Mouse (Mus musculus): ENCODE results near the gene Tgfa. TPM values are rescaled to one million over a fixed set of nuclear protein-coding genes. Genes with fewer than 3 reads are reported as not detected.

Gene Tgfa
- polyA plus RNA-seq (2014; fragmentation: Nextera tagmentation; extraction: Ambion mirVana): 7.5 and 12.0 TPM in 2 replicates

DNA sequence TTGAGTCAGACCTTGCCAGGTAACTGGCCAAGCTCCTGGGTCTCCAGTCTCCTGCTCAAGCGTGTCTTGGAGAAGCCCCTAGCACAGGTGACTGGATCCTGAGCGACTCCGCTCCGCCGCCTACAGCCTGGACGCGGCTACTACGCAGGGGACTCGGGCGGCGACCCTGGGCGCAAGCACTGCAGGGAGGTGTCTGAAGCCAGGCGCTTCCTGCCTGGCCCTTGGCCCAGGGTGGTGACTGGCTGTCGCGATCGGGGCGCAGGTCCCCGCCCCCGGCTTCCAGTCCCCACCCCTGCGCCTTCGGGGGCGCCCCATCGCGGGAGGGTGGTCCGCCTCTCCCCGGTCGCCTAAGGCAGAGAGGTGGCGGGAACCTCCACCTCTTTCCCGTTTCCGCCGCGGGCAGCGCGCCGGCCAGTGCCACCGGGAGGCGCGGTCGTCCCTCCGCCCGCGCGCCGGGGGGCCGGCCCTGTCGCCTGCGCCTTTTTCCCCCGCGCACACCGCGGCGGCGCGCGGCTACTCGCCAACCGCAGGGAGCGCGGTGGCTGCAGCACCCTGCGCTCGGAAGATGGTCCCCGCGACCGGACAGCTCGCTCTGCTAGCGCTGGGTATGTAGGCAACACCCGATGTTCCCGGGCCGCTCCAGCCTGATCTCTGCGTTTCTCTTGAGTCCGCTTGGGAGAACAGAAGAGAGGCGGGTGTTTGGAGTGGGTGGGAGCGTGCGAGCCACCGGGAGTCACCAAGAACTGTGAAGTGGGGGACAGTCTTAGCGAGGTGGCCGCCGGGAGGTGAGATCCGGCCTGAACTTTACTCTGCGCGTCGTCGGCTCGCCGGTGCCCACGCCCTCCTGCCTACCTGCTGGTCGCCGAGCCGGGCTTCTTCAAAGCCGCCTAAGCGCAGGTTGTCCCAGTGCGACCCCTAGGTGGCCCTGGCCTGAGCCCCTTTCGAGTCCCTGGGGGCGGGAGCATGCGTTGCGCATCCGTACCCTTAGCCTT lies at the start of gene Tgfa:
Gene Tgfa, plus strand, starts transcription at position 283 of the 992 bp plus-strand sequence.
- H3K27ac ChIP-seq (ENCODE audit: low read depth, low read length): no peak within 1 kb of the TSS
- DNase-seq (ENCODE audit: low spot score): peak; percentile 65
- under 1% methylated on average over 89 of the region's 97 CpGs for WGBS
- peak within 1 kb of the TSS; percentile 98 for H3K4me2 ChIP-seq (ENCODE audit: low read length)
- H3K4me1 ChIP-seq (ENCODE audit: control insufficient read depth, insufficient read depth, low read length): peaks cover 5% of the 10 kb centered on the region; the same call in 1 of the 2 replicates
- H3K9ac ChIP-seq (ENCODE audit: low read length): peak within 1 kb of the TSS; percentile 73
- H3K4me3 ChIP-seq (ENCODE audit: low read depth, low read length): peak within 1 kb of the TSS; percentile 61
- H3K9me3 ChIP-seq (replicated peaks; ENCODE audit: control insufficient read depth, low read length): no peaks in the 10 kb centered on the region
- ATAC-seq: peak; percentile 85
- peaks cover 11% of the 10 kb centered on the region for H3K27me3 ChIP-seq (replicated peaks; ENCODE audit: control insufficient read depth, insufficient read depth, low read length)
- no peaks in the 10 kb centered on the region for H3K36me3 ChIP-seq (ENCODE audit: control insufficient read depth, insufficient read depth, low read length)

DNA sequence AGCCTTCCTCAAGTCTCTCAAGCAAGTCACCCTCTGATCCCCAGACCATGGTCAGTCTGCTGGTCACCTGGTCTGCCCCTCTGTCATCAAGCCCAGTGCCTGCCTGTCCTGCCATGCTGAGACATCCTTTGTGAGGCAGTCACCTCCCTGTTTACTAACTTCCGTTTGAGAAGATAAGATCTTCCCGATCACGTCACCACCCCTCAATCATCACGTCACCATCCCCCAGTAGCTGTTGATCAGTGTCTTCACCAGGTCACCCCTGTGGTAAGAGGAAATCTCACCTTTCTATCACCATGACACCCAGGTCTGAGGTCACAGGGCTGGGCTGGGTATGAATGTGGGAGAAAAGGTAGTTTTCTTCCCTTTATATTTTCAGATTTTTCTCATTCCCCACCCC lies 46.5 kb upstream of the Tgfa start:
- no peaks in the 10 kb centered on the region for H3K9me3 ChIP-seq (replicated peaks; ENCODE audit: control insufficient read depth, low read length)
- WGBS: 81% methylated on average over 4 of the region's 4 CpGs
- H3K4me2 ChIP-seq (ENCODE audit: low read length): no peak overlapping the region
- no peak overlapping the region for H3K9ac ChIP-seq (ENCODE audit: low read length)
- H3K4me1 ChIP-seq (ENCODE audit: control insufficient read depth, insufficient read depth, low read length): no peaks in the 10 kb centered on the region
- no peak overlapping the region for H3K4me3 ChIP-seq (ENCODE audit: low read depth, low read length)
- no peak overlapping the region for H3K27ac ChIP-seq (ENCODE audit: low read depth, low read length)
- H3K36me3 ChIP-seq (ENCODE audit: control insufficient read depth, insufficient read depth, low read length): no peaks in the 10 kb centered on the region
- no peaks in the 10 kb centered on the region for H3K27me3 ChIP-seq (replicated peaks; ENCODE audit: control insufficient read depth, insufficient read depth, low read length)
- DNase-seq (ENCODE audit: low spot score) (no peak), ATAC-seq (no peak)

DNA sequence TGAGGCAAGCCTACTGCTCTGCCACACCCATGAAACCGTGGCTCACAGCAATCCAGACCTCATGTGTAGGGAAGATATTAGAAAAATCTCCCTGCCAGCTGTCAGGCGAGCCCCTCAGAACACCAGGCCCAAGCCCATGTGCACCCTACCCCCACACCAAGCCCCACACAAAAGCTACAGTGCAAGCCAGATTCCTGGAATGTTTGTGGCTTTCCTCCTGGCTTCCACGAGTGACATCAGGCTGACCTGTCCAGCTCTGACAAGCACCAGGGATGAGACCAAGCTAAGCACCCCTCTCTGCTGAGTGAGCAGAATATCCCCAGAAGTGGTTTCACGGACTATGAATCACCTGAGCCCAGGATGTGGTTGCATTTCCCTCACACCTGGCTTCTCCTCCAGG lies 46.0 kb upstream of the Tgfa start:
- no peak overlapping the region for H3K4me2 ChIP-seq (ENCODE audit: low read length)
- H3K4me3 ChIP-seq (ENCODE audit: low read depth, low read length): no peak overlapping the region
- H3K36me3 ChIP-seq (ENCODE audit: control insufficient read depth, insufficient read depth, low read length): no peaks in the 10 kb centered on the region
- DNase-seq (ENCODE audit: low spot score) (no peak), ATAC-seq (no peak)
- 59% methylated on average over 4 of the region's 4 CpGs for WGBS
- no peak overlapping the region for H3K9ac ChIP-seq (ENCODE audit: low read length)
- no peaks in the 10 kb centered on the region for H3K27me3 ChIP-seq (replicated peaks; ENCODE audit: control insufficient read depth, insufficient read depth, low read length)
- no peak overlapping the region for H3K27ac ChIP-seq (ENCODE audit: low read depth, low read length)
- H3K9me3 ChIP-seq (replicated peaks; ENCODE audit: control insufficient read depth, low read length): no peaks in the 10 kb centered on the region
- no peaks in the 10 kb centered on the region for H3K4me1 ChIP-seq (ENCODE audit: control insufficient read depth, insufficient read depth, low read length)

DNA sequence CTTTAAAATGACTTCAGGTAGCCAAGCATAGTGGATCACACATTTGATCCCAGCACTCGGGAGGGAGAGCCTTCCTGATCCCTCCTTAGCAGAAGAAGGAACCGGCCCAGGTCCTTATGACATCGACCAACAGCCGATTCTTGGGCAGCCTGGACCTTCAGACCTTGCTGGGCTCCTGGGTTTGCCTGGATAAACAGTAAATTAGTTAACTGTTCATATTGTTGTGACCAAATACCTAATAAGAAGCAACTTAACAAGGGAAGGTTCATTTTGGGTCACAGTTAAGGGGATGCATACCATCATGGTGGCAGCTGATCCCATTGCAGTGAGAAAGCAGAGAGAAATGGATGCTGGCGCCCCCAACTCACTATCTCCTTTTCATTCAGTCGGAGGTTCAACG lies 42.3 kb upstream of the Tgfa start:
- Histone ChIP-seq H3K27me3 (replicated peaks; ENCODE audit: control insufficient read depth, insufficient read depth, low read length) (no peaks in the 10 kb centered on the region), H3K27ac (ENCODE audit: low read depth, low read length) (no peak overlapping the region), H3K9me3 (replicated peaks; ENCODE audit: control insufficient read depth, low read length) (no peaks in the 10 kb centered on the region), H3K36me3 (ENCODE audit: control insufficient read depth, insufficient read depth, low read length) (no peaks in the 10 kb centered on the region), H3K4me1 (ENCODE audit: control insufficient read depth, insufficient read depth, low read length) (no peaks in the 10 kb centered on the region), H3K4me2 (ENCODE audit: low read length) (no peak overlapping the region), H3K4me3 (ENCODE audit: low read depth, low read length) (no peak overlapping the region), H3K9ac (ENCODE audit: low read length) (no peak overlapping the region)
- no peak for DNase-seq (ENCODE audit: low spot score)
- no peak for ATAC-seq
- WGBS: 95% methylated on average over 7 of the region's 7 CpGs

DNA sequence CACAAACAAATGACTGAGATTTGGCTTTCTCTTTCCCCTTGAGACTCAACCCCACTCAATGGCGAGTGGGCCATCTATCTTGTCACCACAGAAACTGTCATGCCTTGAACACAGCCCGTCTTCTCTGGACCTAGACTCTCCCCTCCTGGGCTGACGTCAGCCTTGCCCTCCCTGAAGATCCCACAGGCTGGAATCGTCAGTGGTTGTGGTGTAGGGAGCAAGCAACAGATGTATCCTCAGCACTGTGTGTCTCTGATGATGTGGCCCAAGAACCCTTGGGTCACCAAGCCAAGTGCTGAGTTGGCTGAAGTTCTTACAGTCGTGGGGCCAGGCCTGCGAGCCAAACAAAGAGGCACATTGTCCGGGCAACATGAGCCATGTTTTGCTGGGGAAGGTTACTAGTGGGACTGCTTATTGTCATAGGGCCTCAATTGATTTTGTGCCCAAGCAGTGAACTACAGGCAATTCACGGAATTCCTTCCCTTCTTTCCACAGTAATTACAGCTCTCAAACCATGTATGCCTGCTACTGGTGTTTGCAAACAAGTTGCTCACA lies 41.5 kb upstream of the Tgfa start:
- no peak for ATAC-seq
- 78% methylated on average over 8 of the region's 8 CpGs for WGBS

DNA sequence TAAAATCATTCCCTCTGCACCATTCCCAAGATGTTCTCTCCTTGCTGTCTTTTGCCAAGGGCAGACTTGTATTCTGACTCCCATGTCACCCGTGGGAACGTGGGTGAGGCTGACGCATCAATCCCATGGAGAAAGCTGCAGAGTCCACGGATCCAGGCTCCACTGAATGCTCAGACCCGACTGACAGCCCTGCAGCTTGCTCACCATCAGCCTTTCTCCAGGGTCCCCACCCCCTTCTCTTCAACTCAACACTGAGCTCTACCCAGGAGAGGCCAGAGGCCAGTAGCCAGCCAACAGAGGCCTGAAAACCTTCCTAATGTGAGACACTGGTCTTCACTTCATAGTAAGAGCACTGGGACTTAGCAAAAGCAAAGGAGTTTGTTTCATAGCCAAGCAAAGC lies 41.0 kb upstream of the Tgfa start:
- Histone ChIP-seq H3K27ac (ENCODE audit: low read depth, low read length) (no peak overlapping the region), H3K4me1 (ENCODE audit: control insufficient read depth, insufficient read depth, low read length) (no peaks in the 10 kb centered on the region), H3K4me2 (ENCODE audit: low read length) (no peak overlapping the region), H3K27me3 (replicated peaks; ENCODE audit: control insufficient read depth, insufficient read depth, low read length) (no peaks in the 10 kb centered on the region), H3K4me3 (ENCODE audit: low read depth, low read length) (no peak overlapping the region), H3K9ac (ENCODE audit: low read length) (no peak overlapping the region), H3K36me3 (ENCODE audit: control insufficient read depth, insufficient read depth, low read length) (no peaks in the 10 kb centered on the region), H3K9me3 (replicated peaks; ENCODE audit: control insufficient read depth, low read length) (no peaks in the 10 kb centered on the region)
- 83% methylated on average over 5 of the region's 5 CpGs for WGBS
- ATAC-seq (no peak), DNase-seq (ENCODE audit: low spot score) (no peak)

More for the DNA sequence above, 41.5 kb upstream of the Tgfa start:
- no peak for DNase-seq (ENCODE audit: low spot score)
- H3K9ac ChIP-seq (ENCODE audit: low read length): no peak overlapping the region
- H3K27ac ChIP-seq (ENCODE audit: low read depth, low read length): no peak overlapping the region
- no peaks in the 10 kb centered on the region for H3K4me1 ChIP-seq (ENCODE audit: control insufficient read depth, insufficient read depth, low read length)
- no peak overlapping the region for H3K4me3 ChIP-seq (ENCODE audit: low read depth, low read length)
- no peaks in the 10 kb centered on the region for H3K27me3 ChIP-seq (replicated peaks; ENCODE audit: control insufficient read depth, insufficient read depth, low read length)
- H3K9me3 ChIP-seq (replicated peaks; ENCODE audit: control insufficient read depth, low read length): no peaks in the 10 kb centered on the region
- no peaks in the 10 kb centered on the region for H3K36me3 ChIP-seq (ENCODE audit: control insufficient read depth, insufficient read depth, low read length)
- H3K4me2 ChIP-seq (ENCODE audit: low read length): no peak overlapping the region

DNA sequence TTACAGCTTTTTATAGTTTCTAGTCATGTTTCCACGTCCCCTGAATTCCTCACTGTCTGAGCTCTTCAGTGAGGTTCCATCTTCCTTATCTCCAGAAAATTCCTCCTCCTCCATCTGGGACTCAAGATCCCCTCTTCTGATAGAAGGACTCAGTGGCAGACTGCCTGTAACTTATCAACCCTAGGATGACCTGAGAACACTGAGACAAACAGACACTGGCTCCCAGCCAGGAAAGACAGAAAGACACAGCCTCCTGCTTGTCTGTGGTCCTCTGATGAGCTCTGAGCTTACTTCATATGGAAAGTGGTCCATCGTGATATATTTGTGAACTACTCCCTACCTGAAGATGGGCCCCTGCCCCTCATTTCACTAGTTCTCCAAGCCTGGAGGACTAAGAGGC lies 40.5 kb upstream of the Tgfa start:
- Histone ChIP-seq H3K9me3 (replicated peaks; ENCODE audit: control insufficient read depth, low read length) (no peaks in the 10 kb centered on the region), H3K27ac (ENCODE audit: low read depth, low read length) (no peak overlapping the region), H3K36me3 (ENCODE audit: control insufficient read depth, insufficient read depth, low read length) (no peaks in the 10 kb centered on the region), H3K27me3 (replicated peaks; ENCODE audit: control insufficient read depth, insufficient read depth, low read length) (no peaks in the 10 kb centered on the region), H3K4me2 (ENCODE audit: low read length) (no peak overlapping the region), H3K9ac (ENCODE audit: low read length) (no peak overlapping the region), H3K4me1 (ENCODE audit: control insufficient read depth, insufficient read depth, low read length) (no peaks in the 10 kb centered on the region), H3K4me3 (ENCODE audit: low read depth, low read length) (no peak overlapping the region)
- ATAC-seq: no peak
- 75% methylated on average over 2 of the region's 2 CpGs for whole genome bisulfite sequencing
- DNase-seq (ENCODE audit: low spot score): no peak

DNA sequence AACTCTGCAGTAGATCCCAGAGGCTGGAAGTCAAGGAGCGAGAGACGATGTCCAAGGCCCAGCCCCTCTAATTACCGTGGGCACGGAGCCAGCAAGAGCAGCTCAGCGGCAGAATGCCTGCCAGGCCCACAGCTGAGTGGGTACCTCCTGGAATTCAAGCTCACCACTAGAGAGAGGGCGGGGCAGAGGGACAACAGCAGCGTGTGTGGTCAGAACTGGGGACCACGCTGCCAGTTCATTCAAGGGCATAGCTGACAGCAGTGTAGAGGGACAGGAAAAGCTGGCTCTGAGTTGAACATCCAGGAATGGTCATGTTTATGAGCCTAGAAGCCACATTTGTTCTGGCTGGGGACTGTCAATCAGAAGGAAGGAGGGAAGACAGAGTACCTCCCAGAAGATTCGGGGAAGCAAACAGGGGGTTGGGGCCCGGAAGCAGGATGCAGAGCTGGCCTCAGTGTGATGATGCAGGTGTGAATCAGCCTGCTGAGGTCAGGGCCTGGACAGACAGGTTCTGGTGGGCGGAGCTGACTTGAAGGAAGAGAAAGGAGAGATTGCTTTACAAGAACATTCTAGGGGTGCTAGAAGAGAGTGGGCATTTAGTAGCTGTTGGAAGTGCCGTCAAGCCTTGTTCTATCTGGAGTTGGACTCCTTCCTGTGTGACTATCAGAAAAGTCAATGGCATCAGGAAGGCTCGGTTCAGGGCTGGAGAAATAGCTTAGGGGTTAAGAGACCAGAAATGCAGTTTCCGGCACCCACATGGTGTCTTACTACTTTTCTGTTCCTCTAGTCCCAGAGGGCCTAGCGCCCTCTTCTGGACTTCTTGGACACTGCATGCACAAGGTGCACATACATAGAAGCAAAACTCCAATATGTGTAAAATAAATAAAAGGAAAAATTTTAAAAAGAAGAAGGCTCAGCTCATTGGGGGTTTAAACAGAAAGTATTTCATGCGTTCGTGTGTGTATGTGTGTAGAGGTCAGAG lies 37.5 kb upstream of the Tgfa start:
- DNase-seq (ENCODE audit: low spot score): peak; percentile 61
- Histone ChIP-seq H3K27me3 (replicated peaks; ENCODE audit: control insufficient read depth, insufficient read depth, low read length) (no peaks in the 10 kb centered on the region), H3K4me3 (ENCODE audit: low read depth, low read length) (no peak overlapping the region), H3K36me3 (ENCODE audit: control insufficient read depth, insufficient read depth, low read length) (no peaks in the 10 kb centered on the region), H3K27ac (ENCODE audit: low read depth, low read length) (no peak overlapping the region), H3K9ac (ENCODE audit: low read length) (no peak overlapping the region), H3K4me1 (ENCODE audit: control insufficient read depth, insufficient read depth, low read length) (no peaks in the 10 kb centered on the region), H3K4me2 (ENCODE audit: low read length) (no peak overlapping the region), H3K9me3 (replicated peaks; ENCODE audit: control insufficient read depth, low read length) (no peaks in the 10 kb centered on the region)
- peak; percentile 57 for ATAC-seq
- WGBS: 52% methylated on average over 17 of the region's 17 CpGs
